Mouse (Mus musculus) heart, adult 18-20 months (tissue): Measurements from ENCODE around the gene Apip. TPM values are rescaled to one million over a fixed set of nuclear protein-coding genes. Genes with fewer than 3 reads are reported as not detected.

Source experiments
- DNase-seq, 2 experiments: peaks; one replicate each; pipeline ENCODE4 v3.0.0; 2021 to 2022; ENCODE audit warnings: mixed read lengths in 1 of 2
- long read RNA-seq, 2 experiments: library from polyadenylated mRNA; stranded (forward); transcript quantifications; one replicate each; pipeline ENCODE4 v2.0.0; 2021
- total RNA-seq, 2 experiments: library from RNA; stranded (reverse); gene quantifications; 2 replicates each; pipeline ENCODE4 v1.2.3; 2021

Apip gene
- 10 to 100 TPM; 70.1 to 77.5 TPM for total RNA-seq
- long read RNA-seq, experiment 1, transcript Apip-201 (7 exons, 919 nt), result major isoform, 61 of 172 reads
- long read RNA-seq, experiment 1, partial matches to known transcripts, result 104 of 172 reads
- long read RNA-seq, experiment 1, other reads (novel, unspliced or antisense), result 5 of 172 reads
- long read RNA-seq, experiment 2, transcript Apip-201 (7 exons, 919 nt), result major isoform, 52 of 155 reads
- long read RNA-seq, experiment 2, partial matches to known transcripts, result 97 of 155 reads
- long read RNA-seq, experiment 2, other reads (novel, unspliced or antisense), result 5 of 155 reads

DNA sequence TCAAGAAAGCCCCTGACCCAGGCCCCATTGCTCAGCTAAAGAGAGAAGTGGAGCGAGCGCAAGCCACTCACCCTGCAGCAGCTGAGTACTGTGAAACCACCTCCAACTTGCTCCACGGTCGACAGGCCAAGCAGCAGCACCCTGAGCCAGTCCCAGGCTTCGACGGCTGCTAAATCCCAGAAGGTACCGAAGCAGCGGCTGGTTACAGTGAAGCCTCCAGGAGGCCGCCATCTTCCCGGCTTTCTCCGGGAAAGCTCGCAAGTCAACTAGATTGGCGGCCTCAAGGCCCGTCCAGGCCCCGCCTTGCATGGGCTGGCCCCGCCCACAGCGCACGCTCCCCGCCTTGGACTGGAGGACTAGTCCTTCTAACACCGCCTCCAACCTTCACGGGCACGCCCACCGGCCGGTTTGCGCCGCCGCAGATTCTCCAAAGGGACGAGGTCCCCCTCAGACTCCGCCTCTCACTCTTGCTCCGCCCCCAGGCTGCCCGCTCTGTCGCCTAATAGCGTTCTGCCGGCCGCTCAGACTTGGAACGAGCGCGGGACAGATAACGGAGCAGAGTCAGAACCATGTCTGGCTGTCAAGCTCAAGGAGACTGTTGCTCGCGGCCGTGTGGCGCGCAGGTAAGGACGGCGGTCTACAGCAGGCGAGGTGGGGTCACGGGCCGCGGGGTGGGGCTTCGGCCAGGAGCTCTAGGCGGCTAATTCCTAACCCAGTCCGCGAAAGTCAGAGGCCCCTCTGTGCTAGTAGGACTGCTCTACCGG, at the start of gene Apip, which contains the start of gene Pdhx:
Gene Apip (plus strand): TSS at position 457 of the 764 bp plus-strand sequence.
Gene Pdhx (minus strand): TSS at position 295 of the 764 bp plus-strand sequence.
- peak; percentile 100 for DNase-seq

DNA sequence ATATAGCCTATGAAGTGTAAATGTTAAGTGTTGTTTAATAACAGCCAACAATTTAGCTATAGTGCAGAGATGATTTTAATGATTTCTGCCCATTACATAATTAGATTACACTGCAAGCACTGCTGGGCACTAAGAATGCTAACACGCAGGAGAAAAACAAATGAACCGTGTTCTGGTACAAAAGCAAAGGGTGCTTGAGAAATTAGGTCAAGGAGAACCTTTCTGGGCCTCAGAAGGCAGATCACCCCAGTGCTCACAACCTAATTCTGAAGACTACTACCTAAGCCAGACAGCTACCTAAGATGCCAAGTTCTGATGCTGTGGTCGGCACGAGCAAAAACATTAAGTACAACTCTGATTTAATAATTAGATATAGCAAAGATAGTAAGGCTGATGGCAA, 35.6 kb upstream of the Apip start:
- no peak for DNase-seq

DNA sequence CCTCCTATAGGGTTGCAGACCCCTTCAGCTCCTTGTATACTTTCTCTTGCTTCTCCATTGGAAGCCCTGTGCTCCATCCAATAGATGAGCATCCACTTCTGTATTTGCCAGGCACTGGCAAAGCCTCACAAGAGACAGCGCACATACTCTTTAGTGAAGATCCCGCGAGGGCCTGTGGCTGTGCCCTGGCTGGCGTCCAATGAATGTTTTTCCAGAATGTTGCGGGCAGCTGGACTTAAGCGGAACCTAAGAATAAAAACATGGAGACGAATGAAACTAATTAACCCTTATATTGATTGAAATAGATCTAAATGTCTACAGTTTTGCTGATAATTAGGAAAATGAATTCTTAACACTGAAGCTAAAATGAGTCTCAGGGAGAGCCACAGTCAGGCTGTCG, 32.6 kb upstream of the Apip start:
- no peak for DNase-seq

DNA sequence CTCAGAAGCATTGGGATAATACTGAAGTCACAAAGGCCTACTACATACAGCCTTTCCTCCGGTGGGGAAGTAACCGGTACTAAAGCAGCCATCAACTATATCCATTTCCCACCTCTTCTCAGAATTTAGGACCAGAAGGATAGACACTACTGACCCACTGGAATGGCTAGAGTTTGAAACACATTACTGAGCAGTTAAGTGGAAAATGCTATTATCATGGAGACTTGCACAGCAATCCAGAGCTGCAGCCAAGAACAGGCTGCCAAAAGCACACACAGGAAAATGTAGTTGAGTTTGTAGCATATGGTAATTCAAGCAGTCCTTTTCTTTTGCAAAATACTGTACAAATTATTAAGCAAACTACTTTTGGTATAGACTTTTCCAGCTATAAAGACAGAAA, 28.2 kb upstream of the Apip start:
- DNase-seq, result no peak

GRCm38 (mm10) chr2:103051937-103052893, 21.3 kb upstream of the Apip start:
- DNase-seq, result no peak

DNA sequence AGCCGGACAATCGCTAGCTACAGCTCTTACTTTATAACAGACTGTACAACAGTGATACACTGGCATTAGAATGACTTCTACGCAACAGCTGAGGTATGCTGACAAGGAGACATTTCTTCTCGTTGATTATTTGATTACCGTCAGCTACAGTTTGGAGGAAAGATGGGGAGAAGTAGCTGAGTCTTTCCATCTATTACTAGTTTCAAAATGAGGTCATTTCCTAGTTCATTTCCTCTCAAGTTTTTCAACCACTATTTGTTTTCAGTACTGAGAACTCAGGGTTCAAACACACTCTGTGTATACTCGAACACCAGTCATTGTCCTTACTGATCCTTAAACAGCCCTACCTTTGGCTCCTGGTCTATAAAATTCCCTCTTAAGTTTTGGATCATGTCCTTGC, 17.7 kb upstream of the Apip start:
- no peak for DNase-seq

- no peak for DNase-seq
These were observed 15.2 kb upstream of the Apip start for GRCm38 (mm10) chr2:103058266-103058665.

- DNase-seq, result peak; percentile 27 to 68
These were observed 10.6 kb upstream of the Apip start for GRCm38 (mm10) chr2:103062865-103063264.

DNA sequence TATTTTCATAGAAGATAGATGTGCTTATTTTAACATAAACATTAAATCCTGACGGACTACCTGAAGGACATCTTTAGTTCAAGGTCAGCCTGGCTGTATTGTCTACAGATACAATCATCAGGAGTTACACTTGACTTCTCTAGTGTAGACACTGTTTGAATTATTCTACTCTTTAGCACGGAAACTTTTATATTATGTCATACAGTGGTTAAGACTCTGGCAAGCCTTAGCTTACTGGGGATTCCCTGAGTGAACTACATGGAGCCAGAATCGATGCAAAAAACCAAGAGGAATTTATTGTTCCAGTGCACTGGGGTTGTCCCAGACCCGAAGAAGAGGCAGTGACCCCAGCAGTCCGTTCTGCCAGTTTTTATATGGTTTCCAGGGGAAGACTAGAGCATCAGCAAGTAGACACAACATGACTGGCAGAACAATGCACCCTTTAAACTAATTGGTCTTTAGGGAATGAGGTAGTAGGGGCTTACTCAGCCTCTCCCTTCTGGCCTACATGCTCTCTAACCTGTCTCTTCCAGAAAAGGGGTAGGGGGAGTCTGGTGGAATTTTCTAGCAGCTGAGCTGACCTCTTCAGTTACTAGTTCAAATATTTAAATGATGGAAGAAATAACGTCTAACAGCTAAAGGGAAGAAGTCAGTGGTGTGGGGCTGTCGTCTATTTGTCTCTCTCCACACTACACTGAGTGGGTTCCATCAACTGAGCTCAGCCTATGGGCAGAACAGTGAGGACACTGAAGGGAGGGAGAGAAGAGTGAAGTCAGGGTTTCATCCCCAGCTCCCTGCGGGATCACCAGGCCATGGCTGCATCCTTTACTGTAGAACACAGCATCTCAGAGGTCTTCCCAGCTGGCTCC, 6.6 kb upstream of the Apip start:
- DNase-seq, result no peak

GRCm38 (mm10) chr2:103067552-103068207, 5.8 kb upstream of the Apip start:
- DNase-seq, result no peak

DNA sequence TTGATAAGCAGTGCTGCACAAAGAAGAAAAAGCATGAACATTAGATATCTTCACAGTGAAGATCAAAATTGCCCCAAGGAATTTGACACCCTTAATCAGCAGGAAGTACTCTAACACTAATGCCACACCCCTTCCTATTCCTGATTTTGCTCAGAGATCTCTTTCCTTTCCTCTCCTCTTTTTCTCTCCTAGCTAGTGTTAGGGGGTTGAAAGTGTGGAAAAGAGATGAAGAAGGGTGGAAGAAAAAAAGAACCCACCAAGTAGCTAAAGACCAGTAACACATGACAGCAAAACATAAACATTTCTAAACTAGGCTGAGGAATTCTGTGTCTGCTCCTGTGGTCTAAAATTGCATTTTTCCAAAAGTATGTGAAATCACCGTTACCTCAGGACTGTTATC, 4.9 kb upstream of the Apip start:
- no peak for DNase-seq

- DNase-seq, result no peak
These were observed 3.6 kb upstream of the Apip start for GRCm38 (mm10) chr2:103069752-103070405.

DNA sequence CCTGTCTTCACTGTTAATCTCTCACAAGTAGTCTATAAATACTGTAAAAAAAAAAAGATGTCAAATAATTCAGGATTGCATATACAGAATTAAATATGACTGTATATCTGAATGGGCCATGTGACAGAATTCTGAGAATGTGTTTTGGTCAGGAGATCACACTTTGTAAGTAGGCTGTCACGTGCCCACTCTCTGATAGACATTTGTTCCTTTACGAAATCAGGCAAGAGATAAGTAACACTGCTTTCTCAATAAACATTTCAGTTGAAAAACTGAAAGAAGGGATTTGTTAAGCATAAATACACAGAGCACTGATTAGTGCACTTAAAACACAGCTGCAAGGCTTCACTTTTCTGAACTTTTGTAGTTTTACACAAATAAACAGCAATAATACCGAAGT, 2.9 kb upstream of the Apip start:
- no peak for DNase-seq

- no peak for DNase-seq
These were observed 7.6 kb downstream of the Apip start for GRCm38 (mm10) chr2:103081117-103081516.

DNA sequence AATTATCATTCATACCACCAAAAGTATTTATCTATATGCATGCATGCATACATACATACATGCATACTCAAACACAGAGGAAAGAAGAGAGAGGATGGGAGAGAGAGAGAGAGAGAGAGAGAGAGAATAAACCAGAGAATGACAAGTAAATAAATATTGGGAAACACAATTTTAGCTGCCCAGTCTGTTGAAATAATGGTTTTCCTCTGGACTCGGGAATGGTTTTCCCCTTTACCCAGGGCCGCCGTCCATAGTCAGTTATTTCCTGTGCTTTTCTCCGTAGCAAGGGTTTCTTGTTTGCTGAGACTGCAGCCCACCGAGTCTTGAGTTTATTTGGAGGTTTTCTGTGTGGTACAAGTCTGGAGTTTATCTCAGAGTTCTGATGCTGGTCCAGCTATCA, 8.2 kb downstream of the Apip start:
- DNase-seq, result no peak

DNA sequence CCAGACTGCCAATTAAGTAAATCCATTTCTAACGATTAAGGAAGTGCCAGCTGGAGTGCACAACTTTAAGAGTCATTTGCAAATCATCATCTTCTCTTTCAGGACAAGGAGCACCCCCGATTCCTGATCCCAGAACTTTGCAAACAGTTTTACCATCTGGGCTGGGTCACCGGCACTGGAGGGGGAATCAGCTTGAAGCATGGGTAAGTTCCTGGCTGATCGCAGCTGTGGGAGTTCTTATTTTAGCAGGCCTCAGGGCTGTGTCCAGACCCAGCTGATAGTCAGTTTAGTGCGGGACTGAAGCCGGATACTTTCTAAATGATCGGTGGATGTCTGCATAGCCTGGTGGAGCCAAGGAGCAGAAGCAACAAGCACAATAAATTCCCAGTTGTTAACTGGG, 9.4 kb downstream of the Apip start:
- peak in 1 of 2 experiments; percentile 12 for DNase-seq

- DNase-seq, result peak in 1 of 2 experiments; percentile 37
These were observed 11.0 kb downstream of the Apip start for GRCm38 (mm10) chr2:103084451-103084850.

DNA sequence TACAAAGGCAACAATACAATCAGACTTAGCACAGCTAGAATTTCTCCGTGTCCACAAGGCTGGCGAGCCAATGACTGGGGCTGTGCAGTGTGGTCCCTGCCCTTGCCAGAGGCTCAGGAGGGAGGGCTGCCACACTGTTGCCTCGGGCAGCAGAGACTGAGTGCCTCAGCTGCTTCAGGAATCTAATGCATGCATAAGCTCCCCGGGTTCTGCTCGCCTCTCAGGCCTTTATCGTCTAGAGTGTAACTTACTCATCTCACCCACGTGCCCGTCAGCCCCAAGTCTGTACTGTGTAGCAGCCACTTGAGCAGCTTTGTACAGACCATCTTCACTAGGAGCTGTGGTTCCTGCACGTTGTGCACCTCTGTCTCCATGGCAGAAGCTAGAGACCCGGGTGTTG, 12.2 kb downstream of the Apip start:
- DNase-seq, result no peak

DNA sequence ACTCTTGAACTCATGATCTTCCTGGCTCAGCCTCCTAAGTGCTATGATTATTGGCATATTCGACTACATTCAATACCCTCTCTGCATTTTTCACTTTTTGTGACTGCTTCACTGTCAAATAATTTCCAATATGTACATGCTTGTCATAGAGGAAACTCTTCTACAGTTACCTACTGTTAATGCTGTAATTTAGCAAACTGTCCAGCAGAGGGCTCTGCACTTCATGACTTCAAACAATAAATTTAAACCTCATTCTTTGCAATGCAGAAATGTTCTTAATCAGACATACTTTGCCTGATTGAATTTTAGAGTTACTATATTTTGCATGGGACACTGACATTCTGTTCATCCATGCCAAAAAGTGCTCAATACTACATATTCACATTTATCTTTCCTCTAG, 13.0 kb downstream of the Apip start:
- DNase-seq, result peak in 1 of 2 experiments; percentile 52

DNA sequence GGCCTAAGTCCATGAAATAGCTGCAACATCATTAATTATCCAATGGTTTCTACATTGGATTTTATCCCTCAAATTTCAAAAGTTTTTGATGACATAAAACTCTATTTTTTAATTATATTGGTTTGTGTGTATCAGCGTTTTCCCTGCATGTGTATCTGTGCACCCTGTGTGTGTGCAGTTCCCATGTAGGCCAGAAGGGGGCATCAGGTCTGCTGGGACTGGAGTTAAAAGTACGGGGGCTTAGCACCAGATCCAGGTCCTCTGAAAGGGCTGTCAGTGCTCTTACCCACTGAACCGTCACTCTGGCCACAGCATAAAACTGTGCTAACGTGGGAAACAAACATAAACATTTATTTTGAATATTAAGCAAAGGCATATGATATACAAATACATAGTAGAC, 14.6 kb downstream of the Apip start:
- DNase-seq, result no peak
